Mouse (Mus musculus): ENCODE measurements around the gene Cdh13.

Cdh13 gene

GRCm38 (mm10) chr8:118283600-118284111 lies at the start of gene Cdh13:
TSS of gene Cdh13 (plus strand) at chr8:118283733.
- DNase-seq: no peak

- DNase-seq: no peak
These were observed 47.9 kb upstream of the Cdh13 start for GRCm38 (mm10) chr8:118235626-118236025.

GRCm38 (mm10) chr8:118237150-118237620 lies 46.3 kb upstream of the Cdh13 start:
- DNase-seq: no peak

- no peak for DNase-seq
These were observed 45.4 kb upstream of the Cdh13 start for GRCm38 (mm10) chr8:118238156-118238555.

DNA sequence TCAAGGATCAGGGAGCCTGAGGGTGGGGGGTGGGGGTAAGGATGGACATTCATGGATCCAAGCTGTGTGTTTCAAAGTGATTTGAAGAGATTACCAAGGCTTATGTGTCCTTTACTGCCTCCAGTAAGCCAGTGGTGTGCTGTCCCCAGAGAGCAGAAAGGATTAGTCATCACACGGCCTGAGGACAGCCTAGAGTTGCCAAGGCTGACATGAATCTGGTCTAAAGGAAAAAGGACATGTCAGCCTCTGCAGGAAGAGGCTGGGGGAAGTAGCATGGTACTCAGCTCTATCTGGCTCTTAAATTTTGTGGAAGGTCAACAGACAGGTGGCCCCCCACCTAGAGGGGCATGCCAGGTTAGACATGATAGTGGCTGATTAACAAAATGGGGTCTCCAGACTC lies 44.3 kb upstream of the Cdh13 start:
- DNase-seq: no peak

DNA sequence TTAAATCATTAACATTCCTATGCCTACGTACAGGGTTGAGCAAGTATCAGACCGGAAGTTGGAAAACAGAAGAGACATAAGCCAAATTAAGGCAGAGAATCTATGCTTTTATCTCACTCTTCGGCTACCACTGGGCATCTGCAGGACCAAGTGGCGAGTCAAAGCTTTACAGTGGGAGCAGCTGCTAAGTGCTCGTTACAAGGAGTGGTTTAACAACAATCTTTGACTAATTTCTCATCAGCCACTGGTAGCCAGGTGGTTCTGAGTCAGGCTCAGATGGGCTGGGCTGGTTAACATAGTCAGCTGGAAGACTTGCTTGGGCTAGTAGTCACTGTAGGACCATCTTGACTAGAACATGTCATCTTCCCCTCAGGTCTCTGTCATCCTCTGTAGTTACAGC lies 34.2 kb upstream of the Cdh13 start:
- no peak for DNase-seq

DNA sequence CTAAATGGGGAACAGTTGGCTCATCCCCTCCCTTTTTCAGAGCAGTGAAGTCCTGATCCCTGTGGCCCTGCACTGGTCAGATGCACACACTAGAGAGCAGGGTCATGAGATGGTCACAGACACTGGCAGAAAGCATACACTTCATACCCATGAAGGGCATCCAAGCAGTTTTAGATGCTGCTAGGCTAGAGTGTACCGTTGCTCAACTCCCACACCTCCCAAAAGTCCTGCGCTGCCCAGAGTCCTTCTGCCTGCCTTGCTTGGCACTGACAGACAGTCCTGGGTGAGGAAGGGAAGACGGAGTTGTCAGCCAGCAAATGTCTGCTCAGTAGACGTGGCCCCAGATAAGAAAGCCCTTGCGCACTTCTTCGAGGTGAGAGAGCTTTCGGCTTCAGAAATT lies 33.6 kb upstream of the Cdh13 start:
- no peak for DNase-seq

DNA sequence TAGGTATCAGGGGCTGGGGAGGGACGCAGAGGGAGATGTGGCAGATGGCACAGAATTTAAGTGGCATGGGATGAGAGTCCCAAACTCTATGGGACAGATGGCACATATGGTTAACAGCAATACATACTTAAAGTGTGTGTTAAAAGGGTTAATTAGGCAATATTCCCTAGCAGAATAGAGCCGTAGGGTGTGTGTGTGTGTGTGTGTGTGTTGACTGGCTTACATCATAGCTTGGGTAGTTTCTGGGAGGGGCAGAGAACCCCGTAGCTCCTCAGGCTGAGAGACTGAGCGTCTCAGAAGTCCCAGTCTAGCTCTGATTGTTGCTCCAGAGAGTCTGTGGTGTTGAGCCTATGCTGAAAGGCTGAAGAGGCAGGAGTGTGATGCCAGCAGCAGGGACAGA lies 20.4 kb upstream of the Cdh13 start:
- no peak for DNase-seq

GRCm38 (mm10) chr8:118270751-118271402 lies 12.7 kb upstream of the Cdh13 start:
- no peak for DNase-seq

GRCm38 (mm10) chr8:118272493-118272892 lies 11.0 kb upstream of the Cdh13 start:
- no peak for DNase-seq

GRCm38 (mm10) chr8:118274243-118274642 lies 9.3 kb upstream of the Cdh13 start:
- no peak for DNase-seq

DNA sequence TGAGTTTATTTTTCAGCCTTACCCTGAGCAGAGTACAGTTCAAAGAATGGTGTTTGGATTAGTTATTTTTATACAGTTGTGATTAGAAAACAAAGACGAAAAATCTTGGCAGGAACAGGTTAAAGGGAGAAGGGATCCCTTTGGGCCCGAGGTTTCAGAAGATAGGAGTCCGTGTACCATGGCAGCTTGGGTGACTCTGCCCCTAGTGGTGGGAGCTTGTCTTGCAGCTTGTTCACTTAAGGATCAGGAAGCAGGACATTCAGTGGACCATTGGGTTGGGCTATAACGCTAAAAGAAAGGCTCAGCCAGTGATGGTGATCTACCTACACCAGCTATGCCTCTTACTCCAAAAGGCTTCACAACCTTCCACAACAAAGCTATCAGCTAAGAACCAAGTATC lies 8.8 kb upstream of the Cdh13 start:
- DNase-seq: peak in 1 of 2 experiments; percentile 3

DNA sequence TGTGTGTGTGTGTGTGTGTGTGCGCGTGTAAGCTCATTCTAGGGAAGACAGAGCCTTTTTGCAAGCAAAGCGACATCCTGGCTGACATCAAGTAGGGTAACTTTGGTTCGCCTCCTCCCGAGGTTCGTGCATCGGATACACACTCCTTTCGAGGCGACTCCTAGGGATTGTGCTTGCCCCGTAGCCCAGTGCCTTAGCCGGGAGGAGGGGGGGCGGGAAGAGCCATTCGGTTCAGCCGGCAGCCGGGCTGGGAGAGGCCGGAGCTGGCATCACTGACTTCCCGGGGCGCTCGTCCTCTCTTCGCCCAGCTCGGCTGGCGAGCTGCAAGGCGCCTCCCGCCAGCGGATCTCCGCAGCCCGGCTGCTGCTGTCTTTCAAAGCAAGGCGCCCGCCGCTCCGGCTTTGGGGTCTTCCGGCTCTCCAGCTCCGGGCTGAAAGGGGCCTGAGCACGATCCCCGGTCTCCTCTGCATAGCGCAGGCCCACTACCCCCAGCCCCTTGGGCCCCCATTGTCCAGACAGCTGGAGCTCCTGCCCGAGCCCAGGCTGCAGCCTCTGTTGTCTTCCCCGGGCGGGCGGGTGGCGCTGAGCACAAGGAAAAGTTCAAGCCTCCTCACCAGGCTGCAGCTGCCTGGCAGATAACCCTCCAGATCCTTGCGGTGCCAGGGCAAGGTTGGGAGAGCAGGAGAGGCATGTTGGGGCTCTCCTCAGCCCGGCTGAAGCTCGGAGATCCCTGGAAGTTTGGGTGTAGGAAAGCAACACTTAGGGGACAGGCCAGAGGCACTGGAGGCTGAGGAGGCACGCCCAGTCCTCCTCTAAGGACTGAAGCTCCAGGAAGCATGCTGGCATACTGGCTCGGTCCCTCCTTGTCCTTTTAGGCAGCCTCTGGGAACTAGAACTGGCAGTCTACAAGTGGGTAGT lies 838 bp downstream of the Cdh13 start:
- DNase-seq: no peak

- no peak for DNase-seq
These were observed 2.2 kb downstream of the Cdh13 start for GRCm38 (mm10) chr8:118285596-118286281.

GRCm38 (mm10) chr8:118286282-118287180 lies 3.0 kb downstream of the Cdh13 start:
- no peak for DNase-seq

- DNase-seq: no peak
These were observed 4.0 kb downstream of the Cdh13 start for GRCm38 (mm10) chr8:118287496-118287895.

DNA sequence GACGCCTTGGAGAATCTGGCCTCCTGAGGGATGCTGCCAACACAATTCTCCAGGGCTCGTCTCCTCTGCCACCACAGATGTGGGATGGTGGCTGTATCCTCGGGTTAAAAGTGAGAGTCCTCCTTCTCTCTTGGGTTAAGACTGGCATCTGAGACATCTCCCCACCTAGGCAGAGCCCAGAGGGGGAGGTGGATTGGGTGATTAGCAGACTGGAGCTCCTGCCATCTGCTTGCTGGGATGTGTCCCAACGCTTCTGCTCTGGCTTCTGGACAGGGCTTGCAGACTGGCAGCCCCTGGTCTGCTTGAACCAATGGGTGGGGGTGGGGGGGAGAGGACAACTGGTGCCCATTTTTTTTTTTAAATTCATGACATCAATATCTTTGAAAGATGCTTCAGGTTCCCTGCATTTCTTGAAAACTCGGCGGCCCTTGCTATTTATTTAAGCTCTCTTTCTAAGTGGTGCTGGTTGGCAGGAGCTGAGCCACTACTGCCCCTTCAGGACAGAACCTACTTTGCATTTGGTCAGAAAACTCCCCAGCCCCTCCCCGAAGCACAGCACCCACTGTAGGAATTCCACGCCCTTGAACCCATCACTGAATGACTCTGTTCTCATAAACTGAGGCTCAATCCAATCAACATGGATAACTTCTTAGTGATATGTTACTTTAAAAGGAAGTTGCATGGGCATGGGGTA lies 4.9 kb downstream of the Cdh13 start:
- no peak for DNase-seq

- DNase-seq: no peak
These were observed 5.6 kb downstream of the Cdh13 start for GRCm38 (mm10) chr8:118289091-118289490.

DNA sequence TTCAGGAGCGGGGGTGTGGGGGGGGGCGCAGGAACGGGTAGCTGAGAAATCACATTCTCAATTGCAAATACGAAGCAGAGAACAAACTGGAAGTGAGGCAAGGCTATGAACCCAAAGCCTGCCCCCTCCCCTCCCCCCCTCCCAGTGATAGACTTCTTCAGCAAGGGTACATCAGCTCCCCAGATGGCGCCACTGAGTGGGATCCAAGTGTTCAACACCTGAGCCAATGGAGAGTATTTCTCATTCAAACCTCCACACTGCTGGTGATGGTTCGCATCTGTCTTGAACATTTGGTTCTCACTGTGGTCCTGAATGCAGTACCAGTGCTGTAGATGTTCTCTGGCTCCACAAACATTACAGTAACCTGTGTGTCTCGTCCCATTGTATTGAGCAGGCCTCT lies 6.0 kb downstream of the Cdh13 start:
- no peak for DNase-seq

DNA sequence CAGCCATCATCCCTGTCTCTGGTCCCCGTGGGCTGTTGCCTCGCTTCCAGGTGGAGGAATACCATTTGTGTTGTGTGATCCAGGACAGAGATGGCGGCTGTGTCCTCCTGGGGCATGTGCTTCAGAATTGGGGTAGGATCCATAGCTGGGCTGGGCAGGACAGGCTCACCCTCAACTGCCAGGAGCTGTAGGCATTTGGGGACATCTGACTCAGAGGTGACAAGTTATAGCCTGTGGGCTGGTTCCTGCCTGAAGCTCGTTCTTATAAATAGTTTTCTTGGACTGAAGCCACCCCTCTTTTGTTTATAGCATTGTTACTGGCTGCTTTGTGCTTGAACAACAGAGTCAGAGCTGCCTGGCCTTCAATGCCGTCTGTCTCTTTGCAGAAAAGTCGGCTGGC lies 6.7 kb downstream of the Cdh13 start:
- no peak for DNase-seq

GRCm38 (mm10) chr8:118296477-118296876 lies 12.9 kb downstream of the Cdh13 start:
- DNase-seq: no peak

DNA sequence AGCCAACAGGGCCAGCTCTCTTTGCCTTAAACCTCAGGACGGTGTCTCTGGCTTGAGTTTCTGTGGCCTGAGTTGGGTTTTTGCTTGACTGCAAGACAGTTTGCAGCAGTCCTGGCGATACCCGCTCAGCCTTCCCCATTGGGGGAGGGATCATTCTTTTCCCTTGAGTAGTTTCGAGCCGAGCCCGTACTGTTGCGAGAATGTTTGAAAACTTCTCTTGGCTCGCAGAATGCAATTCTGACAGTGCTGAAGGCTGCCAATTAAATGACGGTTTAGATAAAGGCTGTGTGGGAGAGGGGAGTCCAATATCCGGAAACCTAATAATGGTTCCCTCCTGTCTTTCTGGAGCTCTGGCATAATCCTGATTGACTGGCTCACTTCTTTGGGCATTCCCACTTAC lies 23.4 kb downstream of the Cdh13 start:
- DNase-seq: no peak

All from thymus, postnatal 36 days (tissue).